Mouse (Mus musculus) gastrocnemius, postnatal 4 days (tissue): ENCODE results near the gene B3gnt3. TPM values are rescaled to one million over a fixed set of nuclear protein-coding genes. Genes with fewer than 3 reads are reported as not detected.
A peak's percentile ranks its signal among the peaks of the same experiment; 100 is the strongest.

Experiments
- DNase-seq, 2 experiments: peaks; one replicate each; pipeline ENCODE4 v3.0.0; 2021 to 2022; ENCODE audit warnings: low spot score in 2 of 2, mixed read lengths in 2 of 2
- total RNA-seq, 2 experiments: library from RNA; stranded (reverse); gene quantifications; 2 replicates each; pipeline ENCODE4 v1.2.3; 2021

Gene B3gnt3
- total RNA-seq, 2 experiments from 2014 or later = 4.1 to 4.5 TPM

- no peak for DNase-seq
These were observed 21.9 kb downstream of the B3gnt3 start for GRCm38 (mm10) chr8:71679550-71680168.

DNA sequence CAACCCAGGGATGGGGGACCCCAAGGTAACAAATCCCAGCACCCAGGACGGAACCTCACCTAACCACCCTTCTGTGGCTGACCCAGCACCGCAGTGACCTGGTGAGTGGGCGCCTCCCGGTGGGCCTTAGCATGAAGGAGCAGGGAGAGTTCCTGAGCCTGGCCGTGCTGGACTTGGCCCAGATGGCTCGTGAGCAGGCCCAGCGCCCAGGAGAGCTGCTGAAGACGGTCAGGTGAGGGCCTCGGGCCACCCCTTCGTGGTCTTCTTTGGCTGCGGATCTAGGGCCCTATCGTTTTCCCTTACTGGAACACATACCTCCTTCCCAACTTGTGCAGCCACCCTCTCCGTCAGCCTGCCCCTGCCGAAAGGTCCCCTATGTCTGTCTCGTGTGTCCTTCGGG, 22.5 kb downstream of the B3gnt3 start:
- DNase-seq = no peak

DNA sequence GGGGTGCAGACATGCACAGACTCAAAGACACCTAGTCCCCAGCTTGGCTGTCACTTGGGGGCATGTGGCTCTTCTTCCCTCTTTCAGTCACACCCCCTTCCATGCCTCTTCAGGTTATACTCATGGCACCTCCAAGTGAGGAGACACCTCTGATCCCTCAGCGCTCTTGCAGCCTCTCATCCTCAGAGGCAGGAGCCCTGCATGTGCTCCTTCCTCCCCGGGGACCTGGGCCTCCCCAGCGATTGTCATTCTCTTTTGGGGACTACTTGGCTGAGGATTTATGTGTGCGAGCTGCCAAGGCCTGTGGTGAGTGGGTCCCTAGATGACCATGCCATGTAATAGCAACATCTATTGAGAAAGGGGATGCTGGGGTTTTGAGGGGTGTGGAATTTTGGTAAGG, 23.4 kb downstream of the B3gnt3 start:
- DNase-seq = no peak

GRCm38 (mm10) chr8:71677555-71677954, 24.0 kb downstream of the B3gnt3 start:
- DNase-seq = no peak

GRCm38 (mm10) chr8:71676803-71677202, 24.8 kb downstream of the B3gnt3 start:
- no peak for DNase-seq

GRCm38 (mm10) chr8:71676020-71676741, 25.4 kb downstream of the B3gnt3 start, which contains the start of gene Jak3:
TSS of gene Jak3 (plus strand) at chr8:71676296.
- DNase-seq = peak in 1 of 2 experiments; percentile 26

- no peak for DNase-seq
These were observed 26.1 kb downstream of the B3gnt3 start for GRCm38 (mm10) chr8:71675456-71676019.

GRCm38 (mm10) chr8:71674071-71674470, 27.5 kb downstream of the B3gnt3 start:
- no peak for DNase-seq

DNA sequence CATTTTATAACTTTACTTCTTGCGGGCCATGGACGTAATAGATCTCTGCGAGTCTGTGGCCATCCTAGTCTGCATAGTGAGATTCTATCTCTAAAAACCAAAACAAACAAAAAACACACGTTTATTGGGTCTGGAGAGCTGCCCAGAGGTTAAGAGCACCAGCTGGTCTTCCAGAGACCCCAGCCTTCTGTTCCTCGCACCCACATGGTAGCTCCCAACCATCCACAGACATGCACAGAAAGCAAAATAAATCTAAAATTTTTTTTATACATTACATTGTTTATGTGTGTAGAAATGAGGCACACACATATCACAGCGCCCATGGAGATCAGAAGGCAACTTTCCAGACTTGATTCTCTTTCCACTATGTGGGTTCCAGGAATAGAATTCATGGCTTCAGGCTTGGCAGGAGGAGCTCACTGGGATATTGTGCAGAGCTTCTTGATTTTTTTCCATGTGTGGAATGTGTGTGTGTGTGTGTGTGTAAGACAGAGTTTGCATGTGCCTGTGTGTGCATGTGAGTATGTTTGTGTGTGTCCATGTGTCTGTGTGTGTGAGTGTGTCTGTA, 29.3 kb downstream of the B3gnt3 start:
- DNase-seq = no peak

GRCm38 (mm10) chr8:71671549-71671965, 30.0 kb downstream of the B3gnt3 start, which contains the start of gene Unc13a:
TSS of gene Unc13a (minus strand) at chr8:71671757.
- DNase-seq = peak; percentile 91

DNA sequence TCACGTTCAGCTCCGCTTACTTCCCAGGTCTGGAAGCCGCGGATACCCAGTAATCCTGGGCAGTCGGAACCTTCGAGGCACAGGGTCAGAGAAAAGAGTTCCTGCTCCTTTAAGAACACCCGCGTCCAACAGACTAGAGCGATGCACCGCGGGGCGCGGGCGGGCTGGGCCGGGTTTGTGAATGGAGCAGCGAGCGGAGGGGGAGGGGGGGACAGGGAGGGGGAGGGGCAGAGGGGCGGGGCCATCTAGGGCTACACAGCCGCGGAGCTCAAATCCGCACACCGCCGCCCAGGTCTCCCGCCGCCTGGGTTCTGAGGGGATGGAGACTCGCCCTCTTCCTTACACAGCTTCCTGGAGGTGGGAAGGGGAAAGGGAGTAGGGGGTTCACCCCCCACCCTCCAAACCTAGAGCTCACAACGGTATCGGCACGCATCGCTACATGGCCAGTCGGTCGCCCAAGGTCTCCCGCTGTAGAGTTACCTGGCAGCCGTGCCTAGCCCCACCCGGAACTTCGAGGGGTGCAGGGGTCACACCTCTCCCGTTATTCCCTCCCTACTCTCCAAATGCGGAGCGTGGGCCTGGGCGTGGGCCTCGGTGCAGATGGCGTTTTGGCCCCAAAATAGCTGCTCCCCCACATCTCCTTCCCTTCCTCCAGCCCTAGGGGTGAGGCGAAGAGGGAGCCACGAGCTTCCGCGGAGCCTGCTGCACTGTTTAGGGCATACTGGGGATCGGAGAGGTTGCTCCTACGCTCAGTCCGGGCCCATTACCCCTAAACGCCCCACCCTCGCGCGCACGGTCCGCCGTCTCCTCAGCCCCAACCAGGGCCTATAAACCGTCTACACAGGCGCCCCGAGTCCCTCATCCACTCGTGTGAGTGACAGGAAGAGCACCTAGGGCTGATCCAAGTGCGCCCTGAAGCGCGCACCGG, 30.7 kb downstream of the B3gnt3 start:
- no peak for DNase-seq

DNA sequence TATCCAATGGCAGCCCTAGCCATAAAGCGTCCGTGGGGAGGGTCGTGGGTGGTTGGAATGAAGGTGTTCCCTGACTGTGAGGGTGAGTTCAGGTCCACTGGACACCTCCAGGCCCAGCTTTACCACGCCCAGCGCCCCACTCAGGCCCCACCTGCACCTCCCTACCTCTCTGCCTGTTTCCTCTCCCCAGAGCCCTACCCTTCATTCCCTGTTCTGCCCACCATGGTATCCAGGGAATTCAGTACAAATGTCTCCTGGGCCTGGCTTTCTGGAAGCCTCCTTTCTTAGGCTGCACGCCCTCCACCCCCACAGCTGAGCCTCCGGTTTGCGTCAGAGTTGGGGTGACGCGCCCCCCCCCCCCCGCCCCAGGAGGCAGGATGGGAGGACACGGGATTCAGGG, 31.4 kb downstream of the B3gnt3 start:
- no peak for DNase-seq

GRCm38 (mm10) chr8:71668220-71668975, 33.2 kb downstream of the B3gnt3 start:
- no peak for DNase-seq

- DNase-seq = no peak
These were observed 34.3 kb downstream of the B3gnt3 start for GRCm38 (mm10) chr8:71667256-71667655.

- DNase-seq = no peak
These were observed 34.7 kb downstream of the B3gnt3 start for GRCm38 (mm10) chr8:71666855-71667254.

DNA sequence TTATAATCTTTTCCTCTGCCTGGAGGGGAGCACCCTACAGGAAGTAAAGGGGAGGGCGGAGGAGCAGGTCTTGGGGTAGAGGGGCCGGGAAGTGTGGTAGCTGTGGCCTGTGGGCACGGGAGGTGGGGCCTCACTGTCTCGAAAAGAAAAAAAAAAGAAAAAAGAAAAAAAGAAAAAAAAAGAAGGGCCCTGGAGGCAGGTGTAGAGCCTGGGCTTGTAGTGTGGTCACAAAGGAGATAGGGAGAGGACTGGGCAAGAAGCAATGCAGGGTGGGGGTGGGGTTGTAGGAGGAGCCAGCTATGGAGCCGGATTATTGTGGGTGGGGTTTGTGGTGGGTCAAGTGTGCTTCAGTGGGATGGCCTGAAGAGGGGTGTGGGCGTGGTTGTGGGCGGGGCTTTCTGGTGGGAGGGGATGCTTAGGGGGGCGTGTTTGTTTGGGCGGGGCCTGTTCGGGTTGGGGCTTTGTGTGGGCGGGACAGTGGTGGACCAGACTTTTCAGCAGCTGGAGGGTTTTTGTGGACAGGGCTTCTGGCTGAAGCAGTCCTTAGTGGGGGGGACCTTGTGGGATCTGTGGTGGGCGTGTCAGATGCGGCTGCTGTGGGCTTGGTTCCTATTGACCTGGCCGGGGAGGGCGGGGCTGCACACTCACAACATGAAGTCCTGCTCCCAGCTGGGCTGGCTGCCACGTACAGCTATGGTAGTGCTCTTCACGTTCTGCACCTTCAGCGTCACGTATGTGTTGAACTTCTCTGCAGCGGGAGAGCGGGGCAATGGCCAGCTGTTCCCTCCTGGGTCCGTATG, 36.1 kb downstream of the B3gnt3 start:
- peak in 1 of 2 experiments; percentile 54 for DNase-seq

GRCm38 (mm10) chr8:71660325-71661120, 41.1 kb downstream of the B3gnt3 start:
- peak; percentile 74 to 82 for DNase-seq

GRCm38 (mm10) chr8:71659751-71660150, 41.8 kb downstream of the B3gnt3 start:
- no peak for DNase-seq
